Mouse (Mus musculus) urinary bladder, postnatal 4 days (tissue): Measurements from ENCODE around the gene Klf11.
"Not testable (repeated sequence)": the region's sequence is repeated elsewhere in the genome, so short reads cannot be mapped to it uniquely, and the experiment has no call there.

ENCODE experiments used
- DNase-seq, 2 experiments: peaks; one replicate each; pipeline ENCODE4 v3.0.0; 2021 to 2022; ENCODE audit warnings: low spot score in 2 of 2

The Klf11 gene

DNA sequence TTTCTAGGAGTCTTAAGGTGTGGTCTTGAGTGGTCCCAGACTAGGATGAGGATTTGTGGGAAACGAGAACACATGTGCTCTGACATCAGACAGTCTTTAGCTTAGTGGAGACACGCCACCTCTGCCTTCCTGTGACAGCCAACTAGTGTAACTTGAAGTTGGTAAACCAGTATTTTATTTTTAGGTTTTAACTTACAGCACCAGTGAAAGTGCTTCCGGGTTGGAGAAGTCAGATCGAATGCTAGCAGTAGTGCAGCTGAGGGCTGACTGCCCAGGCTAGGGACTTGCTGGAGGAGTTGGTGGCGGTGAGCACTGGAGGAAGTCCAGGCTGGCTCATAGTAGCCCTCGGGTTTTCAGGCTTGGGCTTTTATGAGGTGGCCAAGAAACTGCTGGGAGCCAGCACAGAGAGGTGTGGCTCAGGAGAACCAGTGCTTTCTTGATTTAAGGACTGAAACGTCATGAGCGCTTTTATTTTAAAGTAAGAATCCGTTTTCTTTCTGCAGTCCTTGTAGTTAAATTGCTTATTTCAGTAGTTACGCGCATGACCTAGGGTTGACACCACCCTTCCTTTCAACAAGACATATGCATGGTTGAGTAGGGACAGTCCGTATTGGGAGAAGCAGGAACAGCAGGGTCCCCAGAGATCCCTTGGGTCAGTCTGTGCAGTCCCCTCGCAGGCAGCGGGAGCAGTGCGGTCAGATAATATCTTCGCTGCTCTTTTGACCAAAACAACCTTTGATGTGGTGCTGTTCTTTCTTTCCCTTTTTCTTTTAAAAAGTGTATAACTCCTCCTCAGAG lies 3.2 kb downstream of the Klf11 start:
- DNase-seq, result no peak

DNA sequence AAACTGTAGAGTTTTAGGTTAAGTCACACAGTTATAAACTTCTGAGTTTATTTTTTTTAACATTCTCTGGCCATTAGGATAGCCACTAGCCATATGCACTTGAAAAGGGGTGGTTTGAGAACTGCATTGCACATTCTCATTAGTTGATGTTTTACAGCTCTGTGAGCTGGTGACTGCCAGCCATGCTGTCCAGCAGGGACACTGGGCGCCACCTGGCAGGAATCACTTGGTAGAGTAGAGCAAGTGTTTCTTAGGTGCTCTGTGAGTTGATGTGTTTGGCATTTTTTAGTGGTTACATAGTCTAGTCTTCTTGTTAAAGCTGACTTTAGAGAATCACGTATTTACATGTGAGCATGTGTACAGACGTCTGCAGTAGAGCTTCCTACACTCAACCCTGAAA lies 5.4 kb downstream of the Klf11 start:
- DNase-seq, result no peak

DNA sequence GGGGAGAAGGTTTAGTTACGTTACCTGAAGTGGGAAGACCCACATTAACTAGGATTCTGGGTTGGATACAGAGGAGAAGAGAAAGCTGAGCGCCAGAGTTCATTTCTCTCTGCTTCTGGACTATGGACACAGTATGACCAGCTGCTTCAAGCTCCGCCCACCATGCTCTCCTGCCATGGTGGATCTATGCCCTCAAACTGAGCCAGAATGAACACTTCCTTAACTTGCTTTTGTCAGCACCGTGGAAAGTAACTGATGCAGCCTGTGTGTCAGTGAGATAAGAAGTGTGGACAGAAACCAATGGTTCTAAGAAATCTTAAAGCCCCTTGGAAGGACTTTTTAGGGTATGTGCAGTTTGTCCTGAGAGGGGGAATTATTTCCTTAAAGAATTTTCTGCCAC lies 7.9 kb downstream of the Klf11 start:
- DNase-seq, result no peak

DNA sequence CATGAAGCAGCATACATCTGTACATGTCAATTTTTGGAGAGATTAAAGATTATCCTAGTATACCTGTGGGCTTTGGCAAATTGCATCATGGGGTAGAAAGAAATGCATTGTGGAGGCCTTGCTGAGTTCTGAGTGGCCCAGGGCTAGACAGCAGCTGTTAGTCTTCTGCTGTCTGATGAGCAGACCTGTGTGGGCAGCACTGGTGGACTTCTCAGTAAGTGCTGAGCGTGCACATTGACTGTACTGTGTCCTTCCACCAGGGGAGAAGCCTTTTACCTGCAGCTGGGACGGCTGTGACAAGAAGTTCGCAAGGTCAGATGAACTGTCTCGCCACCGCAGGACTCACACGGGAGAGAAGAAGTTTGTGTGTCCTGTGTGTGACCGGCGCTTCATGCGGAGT lies 8.8 kb downstream of the Klf11 start:
- no peak for DNase-seq

DNA sequence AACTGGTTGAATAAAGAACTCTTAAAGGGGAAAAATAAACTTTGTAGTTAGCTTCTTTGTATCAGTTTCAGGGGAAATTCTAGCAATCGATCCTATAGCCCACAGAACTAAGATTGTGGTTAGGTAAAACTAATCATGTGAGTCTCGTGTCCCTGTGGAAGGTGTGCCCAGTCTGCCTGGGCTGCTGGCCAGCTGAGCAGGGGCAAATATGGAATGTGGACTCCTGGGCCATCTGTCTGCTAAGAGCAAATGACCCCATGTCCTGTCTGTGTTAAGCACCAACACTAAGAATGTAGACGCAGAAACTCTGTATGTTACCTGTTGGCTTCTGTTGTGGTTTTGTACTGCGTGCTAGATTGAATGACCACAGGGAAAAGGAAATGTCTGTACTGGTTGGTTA lies 10.0 kb downstream of the Klf11 start:
- no peak for DNase-seq

DNA sequence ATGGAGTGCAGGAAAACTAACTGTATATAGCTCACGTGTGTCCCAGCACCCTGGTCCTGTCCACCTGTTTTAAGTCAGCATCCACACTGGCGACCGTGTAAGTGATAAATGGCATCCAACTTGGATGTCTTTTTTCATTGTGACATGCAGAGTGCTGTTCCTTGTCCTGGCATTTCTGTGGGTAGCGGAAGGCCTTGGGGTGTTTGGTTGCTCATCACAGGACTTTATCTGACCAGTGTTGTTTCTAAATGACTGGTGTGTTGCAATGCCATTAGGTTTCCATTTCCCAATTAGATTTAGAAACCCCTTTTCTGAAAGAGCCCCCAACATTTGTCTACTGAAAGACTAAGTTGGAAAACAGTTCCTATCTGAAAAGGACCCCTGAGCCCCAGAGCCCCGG lies 11.1 kb downstream of the Klf11 start:
- DNase-seq, result no peak

DNA sequence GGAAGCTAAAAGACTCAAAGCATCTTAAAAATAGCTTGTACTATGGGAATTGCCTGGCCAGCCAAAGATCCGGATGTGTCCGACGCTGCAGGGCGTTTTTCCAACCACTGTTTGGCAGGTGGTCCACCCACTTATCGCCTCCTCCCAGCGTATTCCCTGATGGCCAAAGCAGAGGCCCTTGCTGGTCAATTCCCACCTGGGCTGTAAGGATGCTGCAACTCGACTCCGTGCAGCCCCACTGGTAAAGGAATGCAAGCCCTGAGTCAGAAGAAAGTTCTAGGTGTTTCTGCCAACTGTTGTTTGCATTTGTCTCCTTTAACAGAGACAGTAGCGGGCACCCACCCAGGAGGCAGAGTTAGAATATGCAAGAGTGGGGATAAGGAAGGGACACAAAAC lies 29.0 kb downstream of the Klf11 start:
- DNase-seq, result peak; percentile 41 to 60

DNA sequence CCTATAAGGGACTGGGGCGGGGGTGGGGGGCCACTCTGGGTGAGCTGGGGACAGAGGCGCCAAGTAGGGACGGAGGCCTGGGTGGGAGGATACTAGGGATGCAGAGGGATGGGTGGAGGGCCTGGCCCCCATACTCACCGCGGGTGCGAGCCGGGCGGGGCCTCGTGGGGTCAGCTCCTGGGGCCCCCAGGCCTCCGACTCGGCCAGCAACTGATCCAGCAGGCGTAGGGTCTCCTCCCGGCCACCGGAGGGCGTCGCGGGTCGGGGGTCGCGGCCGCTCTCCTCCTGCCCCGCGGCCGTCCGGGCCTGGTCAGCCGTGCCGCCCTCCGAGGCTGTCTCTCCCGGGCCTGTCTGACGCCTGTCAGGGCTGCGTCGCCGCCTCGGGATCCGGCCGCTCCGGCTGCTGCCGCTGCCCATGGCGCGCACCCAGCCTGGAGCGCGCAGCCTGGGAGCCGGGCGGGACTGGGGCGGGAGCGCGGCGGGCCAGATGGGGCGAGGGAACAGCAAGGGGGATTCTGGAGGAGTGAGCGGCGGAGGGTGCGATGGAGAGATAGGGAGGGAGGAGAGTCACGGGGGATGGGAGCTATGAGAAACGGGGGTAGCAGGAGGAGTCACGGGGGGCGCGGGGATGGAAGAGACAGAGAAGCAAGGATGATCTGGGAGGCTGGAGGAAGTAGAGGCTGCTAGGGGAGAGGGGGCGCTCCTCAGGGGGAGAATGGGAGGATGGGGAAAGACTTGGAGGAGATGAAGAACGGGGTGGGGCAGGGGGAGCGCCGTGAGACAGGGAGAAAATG lies 29.6 kb downstream of the Klf11 start:
- DNase-seq, result peak; percentile 26 to 59

DNA sequence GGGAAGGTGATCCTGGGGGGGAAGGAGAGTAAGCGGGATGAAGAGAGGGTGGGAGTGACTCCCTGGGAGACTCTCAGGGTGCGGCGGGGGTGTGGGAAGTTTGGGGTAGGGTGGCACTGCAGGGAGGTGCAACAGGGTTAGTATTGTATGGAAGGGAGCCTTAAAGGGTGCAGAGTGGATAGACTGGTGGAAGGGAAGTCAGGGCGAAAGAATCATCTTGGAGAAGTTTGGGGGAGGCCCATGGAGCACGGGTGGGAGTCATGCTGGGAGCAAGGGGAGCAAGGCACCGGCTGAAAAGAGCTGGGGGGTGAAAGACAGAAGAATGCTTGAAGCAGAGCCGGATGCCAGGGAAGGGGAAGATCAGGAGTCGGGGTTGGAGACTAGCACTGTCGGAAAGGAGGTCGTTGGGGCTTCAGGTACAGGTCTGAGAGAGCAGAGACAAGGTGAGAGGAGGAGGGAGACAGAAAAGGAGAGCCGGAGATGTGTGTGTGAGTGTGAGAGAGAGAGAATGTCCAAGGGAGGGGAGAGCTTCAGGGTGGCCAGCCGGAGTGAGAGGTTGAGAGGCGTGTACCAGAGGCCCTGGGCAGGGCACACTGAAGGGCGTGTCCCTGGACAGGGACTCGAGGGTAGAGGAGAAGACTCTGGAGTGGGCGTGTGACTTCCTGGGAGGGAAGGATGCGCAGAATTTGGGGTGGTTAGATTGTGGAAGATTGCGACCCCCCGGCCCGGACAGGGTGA lies 30.4 kb downstream of the Klf11 start, which contains the start of gene Cys1:
Cys1 (minus strand) TSS at position 528 of the 738 bp plus-strand sequence.
- no peak for DNase-seq

DNA sequence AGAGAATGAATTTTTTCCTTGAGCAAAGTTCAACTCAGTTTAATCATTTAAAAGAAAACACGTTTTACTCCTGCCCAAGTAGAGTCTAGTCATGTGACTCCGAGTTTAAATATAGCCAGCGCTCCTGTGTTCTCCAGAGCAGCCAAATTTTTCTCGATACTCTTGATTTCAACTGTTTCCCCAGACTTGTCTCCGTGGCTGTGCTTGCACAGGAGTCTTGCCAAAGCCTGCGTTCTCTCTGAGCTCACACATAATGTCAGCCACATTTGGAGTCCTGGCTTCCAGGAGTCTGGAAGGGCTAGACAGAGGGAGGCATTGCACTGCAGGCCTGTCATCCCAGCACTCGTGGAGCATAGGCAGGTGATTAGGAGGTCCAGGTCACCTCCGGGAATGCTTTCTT lies 31.5 kb downstream of the Klf11 start:
- no peak for DNase-seq

DNA sequence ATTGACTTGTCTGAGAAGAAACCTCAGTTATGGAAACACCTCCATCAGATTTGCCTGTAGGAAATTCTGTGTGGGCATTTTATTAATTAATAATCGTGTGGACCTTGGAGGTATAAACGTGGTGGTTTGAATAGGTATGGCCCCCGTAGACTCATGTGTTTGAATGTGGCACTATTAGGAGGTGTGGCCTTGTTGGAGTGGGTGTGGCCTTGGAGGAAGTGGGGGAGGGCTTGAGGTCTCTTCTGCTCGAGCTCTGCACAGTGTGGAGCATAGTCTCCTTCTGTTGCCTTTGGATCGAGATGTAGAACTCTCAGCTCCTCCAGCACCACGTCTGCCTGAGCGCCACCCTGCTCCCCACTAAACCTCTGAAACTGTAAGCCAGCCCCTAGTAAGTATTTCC lies 32.4 kb downstream of the Klf11 start:
- no peak for DNase-seq

DNA sequence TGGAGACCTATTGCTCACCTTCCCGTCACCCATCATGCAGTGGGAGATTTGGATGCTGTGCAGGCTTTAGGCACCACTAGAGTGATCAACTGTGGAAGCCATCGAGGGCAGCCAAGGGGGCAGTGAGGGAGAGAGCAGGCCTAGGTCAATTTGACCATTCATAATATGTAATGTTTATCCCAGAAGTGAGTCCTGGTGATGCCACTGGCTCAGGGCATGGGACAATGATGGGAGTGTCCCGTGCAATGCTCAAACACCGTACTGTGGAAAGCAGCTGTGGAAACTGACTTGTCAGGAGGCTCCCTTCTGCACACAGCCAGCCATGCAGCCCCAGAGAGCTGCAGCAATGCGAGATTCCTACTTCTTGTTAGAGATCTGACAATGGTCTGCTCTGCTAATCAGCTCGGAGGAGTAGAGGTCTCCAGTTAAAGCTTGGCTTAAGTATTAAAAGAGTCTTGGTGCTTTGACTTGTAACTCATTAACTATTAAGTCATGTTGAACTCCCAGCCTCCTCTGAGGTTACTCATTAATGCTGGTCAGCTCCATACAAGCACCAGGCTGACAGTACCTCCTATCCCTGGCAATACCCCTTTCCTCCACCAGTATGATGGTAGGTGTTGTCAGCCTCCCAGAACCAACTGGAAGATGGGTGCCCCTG lies 35.1 kb downstream of the Klf11 start:
- no peak for DNase-seq

DNA sequence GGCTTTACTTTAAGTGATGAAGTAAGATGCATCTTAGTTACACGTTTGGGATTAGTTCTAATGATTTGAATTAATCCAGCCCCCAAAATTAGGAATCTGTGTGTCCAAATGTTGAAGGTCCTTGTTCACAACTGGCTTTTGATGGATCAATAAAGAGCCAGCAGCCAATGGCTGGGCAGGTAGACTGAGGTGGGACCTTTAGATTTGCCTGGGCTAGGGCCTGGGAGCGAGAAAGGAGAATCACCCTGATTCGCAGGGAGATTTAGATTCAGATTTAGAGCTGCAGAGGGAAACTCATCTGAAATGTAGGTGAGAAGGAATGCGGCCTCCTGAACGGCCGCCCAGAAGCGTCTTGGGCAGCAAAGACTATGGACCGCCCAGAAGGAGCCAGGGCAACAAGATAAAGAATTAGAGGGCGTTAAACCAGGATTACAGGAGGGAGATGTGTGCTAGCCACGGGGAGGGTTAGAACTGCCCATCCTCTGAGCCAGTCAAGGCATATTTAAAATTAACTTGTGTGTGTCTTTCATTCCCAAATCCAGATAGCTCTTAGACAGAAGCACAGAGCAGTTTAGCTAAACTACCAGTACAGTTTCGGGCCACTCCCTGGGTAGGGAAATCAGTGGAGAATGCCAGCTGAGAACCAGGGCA lies 35.7 kb downstream of the Klf11 start:
- no peak for DNase-seq

DNA sequence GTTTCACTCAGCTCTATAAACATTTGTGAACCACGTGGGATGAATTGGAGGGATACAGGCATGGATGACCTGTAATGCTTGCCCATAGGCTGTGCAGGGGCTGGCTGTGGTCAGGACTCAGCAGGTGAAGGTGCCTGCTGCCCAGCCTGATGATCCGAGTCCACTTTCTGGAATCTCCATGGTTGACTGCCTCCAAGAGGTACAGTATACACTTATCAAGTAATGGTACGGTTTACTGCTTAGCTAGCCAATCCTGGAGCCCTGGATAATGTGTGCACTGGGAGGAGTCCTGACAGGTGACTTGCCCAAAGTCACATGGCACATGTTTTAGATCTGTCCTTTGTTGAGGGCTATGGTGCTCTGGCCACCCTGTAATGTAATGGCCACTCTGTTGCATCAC lies 39.3 kb downstream of the Klf11 start:
- no peak for DNase-seq

DNA sequence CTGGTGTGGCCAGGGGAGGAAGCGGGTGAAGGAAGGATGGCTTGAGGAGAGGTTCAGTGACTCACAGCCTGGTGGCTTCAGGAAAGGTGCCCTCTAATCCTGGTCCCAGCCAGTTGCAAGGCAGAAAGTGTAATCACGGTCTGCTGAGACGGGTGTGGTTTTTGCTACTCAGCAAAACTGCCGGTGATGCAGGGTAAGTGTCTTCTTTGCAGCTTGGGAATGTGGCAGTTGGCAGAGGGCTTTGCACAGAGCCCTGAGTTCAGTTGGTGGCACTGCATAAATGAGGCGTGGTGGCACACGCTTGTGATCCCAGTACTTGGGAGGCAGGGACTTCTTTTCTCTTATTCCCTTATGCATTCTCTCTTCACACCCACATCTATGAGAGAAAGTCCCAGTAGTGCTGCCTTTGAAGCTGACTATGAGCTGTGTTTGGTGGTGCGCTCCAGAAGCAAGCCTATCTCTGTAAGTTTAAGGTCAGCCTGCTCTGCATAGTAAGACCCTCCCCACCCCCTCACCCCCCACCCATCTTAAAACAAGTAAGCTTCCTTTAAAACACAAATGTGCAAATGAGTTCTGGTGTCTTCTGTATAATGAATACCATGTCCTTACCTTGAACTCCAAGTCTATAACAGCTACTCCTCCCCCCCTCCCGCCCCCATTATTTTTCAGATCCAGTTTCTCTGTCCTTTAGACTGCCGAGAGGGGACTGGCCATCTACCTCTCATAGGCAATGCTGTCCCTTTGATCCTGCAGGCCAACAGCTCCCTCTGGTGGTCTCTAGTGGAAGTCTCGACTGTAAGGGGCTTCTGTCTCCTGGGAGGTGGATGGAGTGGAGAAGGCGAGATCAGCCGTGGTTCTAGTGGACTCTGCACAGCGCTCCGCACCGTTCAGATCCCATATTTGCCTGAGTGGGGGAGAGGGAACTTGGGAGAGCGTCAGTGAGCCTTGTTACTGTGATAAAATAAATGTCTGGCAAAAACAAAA lies 45.7 kb downstream of the Klf11 start:
- peak; percentile 72 to 88 for DNase-seq

DNA sequence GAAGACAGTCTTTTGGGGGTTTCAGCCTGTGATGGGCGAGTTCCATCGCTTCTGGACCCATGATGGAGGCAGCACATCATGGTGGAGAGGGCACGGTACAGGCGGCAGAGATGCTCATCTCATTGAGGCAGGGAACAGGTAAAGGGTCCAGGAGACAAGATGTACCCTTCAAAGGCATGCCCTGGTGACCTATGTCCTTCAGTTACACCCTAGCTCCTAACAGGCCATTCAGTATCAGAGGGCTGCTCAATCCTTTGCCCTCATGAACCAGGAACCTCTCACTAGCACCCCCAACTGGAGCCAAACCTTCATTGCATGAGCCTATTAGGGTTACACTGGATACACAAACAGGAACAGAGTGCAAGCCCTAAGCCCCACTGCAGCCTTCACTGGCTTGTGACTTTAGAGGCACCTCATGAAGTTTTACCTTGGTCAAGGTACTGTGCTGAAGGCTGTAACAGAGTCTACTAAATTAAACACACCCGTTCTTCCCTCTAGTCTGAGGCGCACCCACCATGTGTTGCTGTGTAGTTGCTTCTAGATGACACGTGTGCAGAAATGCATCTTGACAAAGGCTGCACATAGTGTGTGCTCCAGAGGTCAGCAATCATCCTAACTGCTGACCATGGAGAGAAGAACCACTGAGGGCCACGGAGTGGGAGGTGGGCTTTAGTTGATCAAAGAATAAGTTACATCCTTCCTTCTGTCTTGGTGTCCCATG lies 46.6 kb downstream of the Klf11 start:
- no peak for DNase-seq

DNA sequence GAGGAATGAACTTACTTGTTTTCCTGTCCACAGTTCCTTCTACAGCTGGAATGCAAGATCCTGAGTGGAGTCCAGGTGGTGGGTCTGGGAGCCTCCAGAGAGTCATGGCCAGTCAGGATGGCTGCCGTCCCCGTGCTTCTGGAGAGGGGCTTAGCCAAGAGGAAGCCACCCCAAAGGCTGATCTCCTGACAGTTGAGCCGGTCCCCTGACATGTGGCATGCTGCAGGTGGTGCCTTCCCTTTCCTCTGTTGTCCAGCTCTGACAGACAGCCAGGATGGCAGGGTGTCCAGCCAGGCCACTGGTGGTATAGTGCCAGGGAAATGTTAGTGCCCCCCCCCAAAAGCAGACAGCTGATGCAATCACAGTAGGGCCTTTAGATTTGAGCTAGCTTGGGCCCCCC lies 47.4 kb downstream of the Klf11 start:
- DNase-seq, result no peak

DNA sequence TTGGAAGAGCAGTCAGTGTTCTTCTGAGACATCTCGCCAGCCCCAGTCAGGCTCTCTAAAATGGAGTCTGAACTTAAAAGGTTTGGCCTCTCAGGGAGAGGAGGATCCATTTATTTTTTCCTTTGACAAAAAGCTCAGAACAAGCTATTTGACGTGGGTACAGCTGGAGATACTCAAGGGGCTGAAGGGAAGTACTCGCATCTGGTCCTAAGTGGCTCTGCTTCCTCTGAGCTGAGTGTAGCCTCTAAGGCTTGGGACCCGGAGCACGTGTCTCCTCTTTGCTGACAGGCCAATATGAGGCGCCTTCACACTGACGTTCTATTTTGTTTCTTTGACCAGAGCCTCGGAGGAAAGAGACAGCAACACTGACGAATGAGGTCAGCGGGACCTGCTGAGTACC lies 48.5 kb downstream of the Klf11 start:
- DNase-seq, result no peak

DNA sequence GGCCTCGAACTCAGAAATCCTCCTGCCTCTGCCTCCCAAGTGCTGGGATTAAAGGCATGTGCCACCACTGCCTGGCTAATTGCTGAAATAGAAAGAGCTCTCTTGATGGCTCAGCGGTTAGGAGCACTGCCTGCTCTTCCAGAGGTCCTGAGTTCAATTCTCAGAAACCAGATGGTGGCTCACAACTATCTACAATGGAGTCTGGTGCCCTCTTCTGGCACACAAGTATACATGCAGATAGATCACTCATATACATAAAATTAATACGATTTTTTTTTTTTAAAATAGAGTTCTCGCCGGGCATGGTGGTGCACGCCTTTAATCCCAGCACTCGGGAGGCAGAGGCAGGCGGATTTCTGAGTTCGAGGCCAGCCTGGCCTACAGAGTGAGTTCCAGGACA lies 50.5 kb downstream of the Klf11 start:
- DNase-seq, result not testable (repeated sequence)

DNA sequence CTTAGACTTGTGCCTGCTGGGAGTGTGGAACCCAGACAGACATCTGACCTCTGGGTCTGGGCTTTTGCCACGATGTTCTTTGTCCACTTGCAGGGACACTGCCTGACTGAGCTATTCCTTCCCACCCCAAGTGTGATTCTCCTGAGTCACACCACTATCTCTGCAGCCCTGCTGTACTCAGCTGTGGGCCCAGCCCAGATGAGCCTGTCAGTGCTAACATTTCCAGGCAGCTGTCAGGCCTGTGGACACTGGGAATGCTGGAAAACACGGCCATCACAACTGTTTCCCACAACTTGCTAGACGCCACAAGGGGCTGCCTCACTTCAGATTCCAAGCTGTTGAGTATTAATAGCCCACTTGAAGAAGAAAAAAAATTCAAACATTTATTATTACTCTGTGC lies 51.9 kb downstream of the Klf11 start:
- no peak for DNase-seq
